Comparison of ENCODE assay signal across 31 mouse cellular contexts in the genomic region with DNA sequence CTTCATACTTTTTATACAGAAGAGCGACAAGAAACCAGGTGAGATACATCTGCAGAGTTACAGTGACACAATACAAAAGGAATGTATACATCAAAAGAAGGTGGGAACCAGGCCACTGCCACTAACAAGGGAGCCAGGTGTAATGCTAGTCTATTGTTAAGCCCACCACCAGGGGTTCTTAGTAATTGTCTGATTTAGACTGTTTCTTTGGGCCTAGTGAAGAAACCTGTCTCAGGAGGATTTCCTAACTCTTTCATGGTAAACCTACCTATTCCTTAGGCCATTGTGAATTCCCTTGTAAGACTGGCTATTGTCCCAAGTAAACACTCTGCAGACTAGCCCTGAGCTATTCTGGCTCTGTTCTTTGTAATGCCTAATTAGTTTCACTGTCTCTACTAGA. TPM values are rescaled to one million over a fixed set of nuclear protein-coding genes. Genes with fewer than 3 reads are reported as not detected.
"Had no signal": no experiment of that assay in that cellular context is flagged by ENCODE, and none has a peak within 500 bp of the region (broad histone marks: within the 10 kb centered on the region; RNA-seq: fewer than 3 reads in every experiment).

No protein-coding gene starts in this region.

RNA-seq across cellular contexts. Expression of a gene that starts 7.1 kb away (rescaled TPM):
- polyA plus RNA-seq: limb, embryonic 10.5 days; limb, embryonic 11.5 days; limb, embryonic 12.5 days; limb, embryonic 13.5 days; limb, embryonic 14.5 days; limb, embryonic 15.5 days; liver, adult 2 months; liver, embryonic 11.5 days; liver, embryonic 12.5 days; liver, embryonic 13.5 days; liver, embryonic 14.5 days; liver, embryonic 15.5 days; liver, embryonic 16.5 days; liver, postnatal 0 days; lung, adult 2 months; lung, embryonic 14.5 days; lung, embryonic 15.5 days; lung, embryonic 16.5 days; lung, postnatal 0 days; macrophage; midbrain, embryonic 10.5 days; midbrain, embryonic 11.5 days; midbrain, embryonic 12.5 days; midbrain, embryonic 13.5 days; midbrain, embryonic 14.5 days; midbrain, embryonic 15.5 days; midbrain, embryonic 16.5 days; midbrain, postnatal 0 days; myocyte; neural tube, embryonic 11.5 days; neural tube, embryonic 12.5 days had no signal

RNA-seq across cellular contexts. Expression of a gene that starts 8.0 kb away (rescaled TPM):
- polyA plus RNA-seq: limb, embryonic 10.5 days; limb, embryonic 11.5 days; limb, embryonic 12.5 days; limb, embryonic 13.5 days; limb, embryonic 14.5 days; limb, embryonic 15.5 days; liver, adult 2 months; liver, embryonic 11.5 days; liver, embryonic 12.5 days; liver, embryonic 13.5 days; liver, embryonic 14.5 days; liver, embryonic 15.5 days; liver, embryonic 16.5 days; liver, postnatal 0 days; lung, adult 2 months; lung, embryonic 14.5 days; lung, embryonic 15.5 days; lung, embryonic 16.5 days; lung, postnatal 0 days; macrophage; midbrain, embryonic 10.5 days; midbrain, embryonic 11.5 days; midbrain, embryonic 12.5 days; midbrain, embryonic 13.5 days; midbrain, embryonic 14.5 days; midbrain, embryonic 15.5 days; midbrain, embryonic 16.5 days; midbrain, postnatal 0 days; myocyte; neural tube, embryonic 11.5 days; neural tube, embryonic 12.5 days had no signal

RNA-seq across cellular contexts. Expression of a gene that starts 22.3 kb away (rescaled TPM):
- polyA plus RNA-seq: limb, embryonic 10.5 days; limb, embryonic 11.5 days; limb, embryonic 12.5 days; limb, embryonic 13.5 days; limb, embryonic 14.5 days; limb, embryonic 15.5 days; liver, adult 2 months; liver, embryonic 11.5 days; liver, embryonic 12.5 days; liver, embryonic 13.5 days; liver, embryonic 14.5 days; liver, embryonic 15.5 days; liver, embryonic 16.5 days; liver, postnatal 0 days; lung, adult 2 months; lung, embryonic 14.5 days; lung, embryonic 15.5 days; lung, embryonic 16.5 days; lung, postnatal 0 days; macrophage; midbrain, embryonic 10.5 days; midbrain, embryonic 11.5 days; midbrain, embryonic 12.5 days; midbrain, embryonic 13.5 days; midbrain, embryonic 14.5 days; midbrain, embryonic 15.5 days; midbrain, embryonic 16.5 days; midbrain, postnatal 0 days; myocyte; neural tube, embryonic 11.5 days; neural tube, embryonic 12.5 days had no signal

RNA-seq across cellular contexts. Expression of a gene that starts 28.4 kb away (rescaled TPM):
- polyA plus RNA-seq: limb, embryonic 11.5 days; limb, embryonic 12.5 days; limb, embryonic 13.5 days; limb, embryonic 14.5 days; liver, adult 2 months; liver, embryonic 12.5 days; liver, embryonic 14.5 days; liver, postnatal 0 days; lung, adult 2 months; lung, embryonic 14.5 days; lung, embryonic 15.5 days; lung, embryonic 16.5 days; lung, postnatal 0 days; macrophage; midbrain, embryonic 13.5 days; midbrain, embryonic 14.5 days; midbrain, embryonic 15.5 days; midbrain, embryonic 16.5 days; midbrain, postnatal 0 days; myocyte; neural tube, embryonic 11.5 days; neural tube, embryonic 12.5 days had no signal

RNA-seq across cellular contexts. Expression of a gene that starts 33.6 kb away (rescaled TPM):
- polyA plus RNA-seq: limb, embryonic 10.5 days; limb, embryonic 11.5 days; limb, embryonic 12.5 days; limb, embryonic 13.5 days; limb, embryonic 14.5 days; limb, embryonic 15.5 days; liver, adult 2 months; liver, embryonic 11.5 days; liver, embryonic 12.5 days; liver, embryonic 13.5 days; liver, embryonic 14.5 days; liver, embryonic 15.5 days; liver, embryonic 16.5 days; liver, postnatal 0 days; lung, adult 2 months; lung, embryonic 14.5 days; lung, embryonic 15.5 days; lung, embryonic 16.5 days; lung, postnatal 0 days; macrophage; midbrain, embryonic 10.5 days; midbrain, embryonic 11.5 days; midbrain, embryonic 12.5 days; midbrain, embryonic 13.5 days; midbrain, embryonic 14.5 days; midbrain, embryonic 15.5 days; midbrain, embryonic 16.5 days; midbrain, postnatal 0 days; myocyte; neural tube, embryonic 11.5 days; neural tube, embryonic 12.5 days had no signal
